Mouse (Mus musculus) spleen, adult 2 months (tissue): ENCODE data around the gene Bcas2. TPM values are rescaled to one million over a fixed set of nuclear protein-coding genes. Genes with fewer than 3 reads are reported as not detected.

ENCODE experiments used
- DNase-seq, 2 experiments: peaks; one replicate each; pipeline versions ENCODE4 v3.0.0 to v3.0.0-alpha.2; 2012 to 2021; ENCODE audit warnings: low spot score in 2 of 2, low read depth in 1 of 2
- H3K27ac ChIP-seq: fragments of 200-500 bp; 2 replicates; pipeline ENCODE4 v1.5.1; 2012; ENCODE audit warnings: low read length, inconsistent platforms; ENCODE audit not compliant: insufficient read depth
- H3K27me3 ChIP-seq: fragments of 200-500 bp; 2 replicates; pipeline ENCODE4 v1.6.1; 2012; ENCODE audit warnings: mild to moderate bottlenecking, moderate library complexity, low read length, inconsistent platforms; ENCODE audit not compliant: control insufficient read depth, insufficient read depth
- H3K36me3 ChIP-seq: fragments of 200-500 bp; 2 replicates; pipeline ENCODE4 v1.6.1; 2012; ENCODE audit warnings: mild to moderate bottlenecking, low read length, inconsistent platforms; ENCODE audit not compliant: control insufficient read depth, insufficient read depth
- H3K4me1 ChIP-seq: fragments of 200-500 bp; 2 replicates; pipeline ENCODE4 v1.6.1; 2011; ENCODE audit warnings: inconsistent platforms; ENCODE audit not compliant: control insufficient read depth, insufficient read depth, insufficient read length
- H3K4me3 ChIP-seq: fragments of 200-500 bp; 2 replicates; pipeline ENCODE4 v1.5.1; 2011; ENCODE audit warnings: mild to moderate bottlenecking, inconsistent platforms; ENCODE audit not compliant: insufficient read depth, insufficient read length; ENCODE audit errors: extremely low read depth
- CTCF ChIP-seq: fragments of 200-500 bp; IDR thresholded peaks from 2 replicates; pipeline ENCODE4 v1.5.1; 2011; ENCODE audit warnings: mild to moderate bottlenecking, inconsistent platforms; ENCODE audit not compliant: insufficient read depth, insufficient read length, insufficient replicate concordance; ENCODE audit errors: extremely low read depth
- POLR2A ChIP-seq: fragments of 200-500 bp; IDR thresholded peaks from 2 replicates; pipeline ENCODE4 v1.6.1; 2011; ENCODE audit warnings: low read depth, low read length, inconsistent platforms
- WGBS: fragments of 180-500 bp; shearing (Covaris S2); methylation state at CpG from one replicate; pipeline ENCODE4 v1.1.7; 2018; 5-methylcytosine and 5-hydroxymethylcytosine counted together
- polyA plus RNA-seq: library from polyadenylated mRNA; depleted of rRNA; stranded (reverse); fragments of >200 nt; gene quantifications from 2 replicates; pipeline ENCODE4 v1.2.3, GENCODE M21; 2012; rRNA removed

Bcas2 gene
- polyA plus RNA-seq = 15.3 and 21.4 TPM in 2 replicates

DNA sequence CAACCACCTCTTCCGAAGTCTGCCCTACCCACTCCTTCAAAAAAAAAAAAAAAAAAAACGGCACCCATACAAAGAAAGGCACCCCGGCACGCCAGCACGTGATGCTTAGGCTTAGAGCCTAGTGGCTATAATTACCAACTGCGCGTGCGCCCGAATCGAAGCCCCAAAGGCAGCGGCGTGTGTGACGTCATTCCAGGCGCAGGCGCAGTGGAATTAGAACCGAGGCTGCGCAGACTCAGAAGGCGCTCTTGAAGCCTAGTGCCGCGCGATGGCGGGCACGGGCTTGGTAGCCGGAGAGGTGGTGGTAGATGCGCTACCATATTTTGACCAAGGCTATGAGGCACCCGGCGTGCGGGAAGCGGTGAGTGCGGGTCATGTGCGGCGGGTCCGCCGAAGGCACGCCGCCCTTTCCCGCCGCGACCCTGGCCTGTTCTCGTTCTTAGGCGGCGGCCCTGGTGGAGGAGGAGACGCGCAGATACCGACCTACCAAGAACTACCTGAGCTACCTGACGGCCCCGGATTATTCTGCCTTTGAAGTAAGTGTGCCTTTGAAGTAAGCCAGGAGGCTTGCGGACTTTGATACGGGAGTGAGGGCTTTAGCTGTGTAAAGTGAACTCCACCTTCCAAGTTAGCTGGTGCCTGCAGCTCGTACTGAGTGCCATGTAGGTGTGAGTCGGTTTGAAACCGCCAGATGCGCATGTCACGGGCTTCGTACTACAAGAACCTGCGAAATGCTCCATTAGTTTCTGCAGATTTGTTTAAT is at the start of gene Bcas2:
Gene Bcas2, plus strand, starts transcription at position 151 of the 763 bp plus-strand sequence.
- DNase-seq = peak; percentile 95 to 99
- TF ChIP-seq POLR2A (peak; percentile 86), CTCF (no peak)
- under 1% methylated on average over 56 of the region's 56 CpGs for WGBS
- Histone ChIP-seq H3K27ac (peak within 1 kb of the TSS; percentile 82), H3K4me3 (peak within 1 kb of the TSS; percentile 93), H3K27me3 (no peaks in the 10 kb centered on the region), H3K36me3 (peaks cover 16% of the 10 kb centered on the region), H3K4me1 (peaks cover 3% of the 10 kb centered on the region; the same call in 1 of the 2 replicates)

DNA sequence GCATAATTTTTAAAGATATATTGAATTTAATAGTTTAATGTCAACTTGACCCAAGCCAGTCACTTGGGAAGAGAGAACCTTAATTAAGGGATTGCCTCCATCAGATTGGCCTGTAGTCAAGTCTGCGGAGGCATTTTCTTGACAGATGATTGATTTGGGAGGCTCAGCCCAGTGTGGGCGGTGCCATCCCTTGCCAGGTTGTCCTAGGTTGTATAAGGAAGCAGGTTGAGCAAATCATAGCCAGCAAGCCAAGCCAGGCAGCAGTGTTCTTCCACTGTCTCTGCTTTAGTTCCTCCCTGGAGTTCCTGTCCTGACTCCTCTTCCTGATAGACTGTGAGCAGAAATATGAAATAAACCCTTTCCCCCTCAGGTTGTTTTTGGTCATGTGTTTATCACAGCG is 47.8 kb upstream of the Bcas2 start:
- 81% methylated on average over 3 of the region's 3 CpGs for WGBS
- Histone ChIP-seq H3K27ac (no peak overlapping the region), H3K4me1 (no peaks in the 10 kb centered on the region), H3K4me3 (no peak overlapping the region), H3K36me3 (no peaks in the 10 kb centered on the region), H3K27me3 (no peaks in the 10 kb centered on the region)
- TF ChIP-seq POLR2A (no peak), CTCF (no peak)
- DNase-seq = no peak

DNA sequence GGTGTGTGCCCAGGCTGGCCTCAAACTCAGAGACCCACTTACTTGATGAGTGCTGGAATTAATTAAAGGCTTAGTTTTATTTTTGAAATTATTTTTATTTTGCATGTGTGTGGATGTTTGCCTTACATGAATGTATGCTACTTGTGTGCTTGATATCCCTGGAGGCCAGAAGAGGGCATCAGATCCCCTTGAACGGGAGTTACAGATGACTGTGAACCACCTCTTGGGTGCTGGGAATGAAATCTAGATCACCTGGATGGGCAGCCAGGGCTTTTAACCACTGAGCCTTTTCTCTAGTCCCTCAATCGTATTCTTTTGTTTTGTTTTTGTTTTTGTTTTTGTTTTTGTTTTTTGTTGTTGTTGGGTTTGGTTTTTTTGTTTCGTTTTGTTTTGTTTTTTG is 45.3 kb upstream of the Bcas2 start:
- TF ChIP-seq CTCF (no peak), POLR2A (no peak)
- Histone ChIP-seq H3K4me1 (peaks cover 6% of the 10 kb centered on the region; the same call in 1 of the 2 replicates), H3K4me3 (no peak overlapping the region), H3K36me3 (no peaks in the 10 kb centered on the region), H3K27me3 (no peaks in the 10 kb centered on the region), H3K27ac (no peak overlapping the region)
- WGBS = 94% methylated on average over 3 of the region's 3 CpGs
- no peak for DNase-seq

DNA sequence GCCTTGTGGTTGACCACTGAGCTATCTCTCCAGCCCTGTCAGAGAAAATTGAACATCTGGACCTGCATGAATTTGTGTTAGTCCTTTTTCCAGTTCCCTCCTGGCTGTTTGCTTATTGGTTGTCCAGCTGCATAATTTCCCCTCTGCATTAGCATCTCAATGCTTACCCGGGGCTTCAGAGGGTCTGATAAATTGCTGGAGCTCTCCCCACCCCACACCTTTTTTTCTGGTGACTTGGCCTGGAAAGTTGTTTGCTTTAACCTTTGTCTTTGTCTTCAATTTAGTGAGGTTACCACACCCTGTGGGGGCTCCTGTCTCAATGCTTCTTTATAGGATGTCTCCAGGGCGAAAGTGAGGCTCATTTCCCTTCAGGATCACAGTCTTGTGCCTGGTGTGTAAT is 44.3 kb upstream of the Bcas2 start:
- H3K36me3 ChIP-seq = no peaks in the 10 kb centered on the region
- H3K4me1 ChIP-seq = peaks cover 6% of the 10 kb centered on the region; the same call in 1 of the 2 replicates
- WGBS = 84% methylated on average over 2 of the region's 2 CpGs
- DNase-seq = no peak
- TF ChIP-seq POLR2A (no peak), CTCF (no peak)
- H3K27me3 ChIP-seq = no peaks in the 10 kb centered on the region
- no peak overlapping the region for H3K27ac ChIP-seq
- no peak overlapping the region for H3K4me3 ChIP-seq

DNA sequence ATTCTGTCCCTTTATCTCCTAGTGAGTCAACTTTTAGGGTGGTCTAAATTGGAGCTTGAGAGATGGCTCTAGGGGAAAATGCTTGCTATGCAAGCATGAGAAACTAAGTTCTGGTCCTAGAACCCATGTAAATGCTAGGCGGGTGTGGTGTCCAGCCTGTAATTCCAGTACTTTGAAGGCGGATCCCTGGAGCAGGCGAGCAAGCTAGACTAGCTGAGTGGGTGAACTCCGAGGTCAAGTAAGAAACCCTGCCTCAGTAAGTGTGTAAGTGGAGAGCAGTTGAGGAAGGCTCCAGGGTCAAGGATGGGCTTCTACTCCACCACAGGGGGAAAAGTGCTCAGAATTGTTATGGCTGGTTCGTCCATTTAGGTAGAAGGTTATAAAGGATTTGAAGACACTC is 43.7 kb upstream of the Bcas2 start:
- no peak for DNase-seq
- 94% methylated on average over 5 of the region's 5 CpGs for WGBS
- H3K27ac ChIP-seq = no peak overlapping the region
- no peaks in the 10 kb centered on the region for H3K27me3 ChIP-seq
- no peaks in the 10 kb centered on the region for H3K36me3 ChIP-seq
- TF ChIP-seq POLR2A (no peak), CTCF (no peak)
- peaks cover 6% of the 10 kb centered on the region; the same call in 1 of the 2 replicates for H3K4me1 ChIP-seq
- H3K4me3 ChIP-seq = no peak overlapping the region

DNA sequence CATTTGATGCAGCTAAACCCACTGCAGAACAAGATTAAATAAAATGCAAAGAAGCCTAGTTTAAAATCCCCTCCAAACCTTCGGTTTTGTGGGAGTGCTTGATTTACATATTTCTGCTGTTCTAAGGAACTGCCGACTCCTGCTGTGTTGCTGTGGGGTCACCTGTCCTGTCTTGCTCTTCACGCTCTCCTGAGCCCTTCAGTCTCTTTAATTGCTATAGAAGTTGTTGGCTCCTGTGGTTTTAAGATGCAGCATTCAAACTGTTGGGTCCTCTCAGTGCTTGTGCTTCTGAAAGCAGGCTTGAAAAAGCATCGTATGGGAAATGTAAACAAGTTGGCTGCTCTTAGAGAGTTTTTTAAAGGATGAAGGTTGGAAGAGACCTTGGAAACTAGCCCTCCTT is 43.2 kb upstream of the Bcas2 start:
- H3K4me1 ChIP-seq = peaks cover 6% of the 10 kb centered on the region; the same call in 1 of the 2 replicates
- H3K27me3 ChIP-seq = no peaks in the 10 kb centered on the region
- WGBS = 61% methylated on average over 4 of the region's 4 CpGs
- H3K36me3 ChIP-seq = no peaks in the 10 kb centered on the region
- H3K27ac ChIP-seq = no peak overlapping the region
- no peak for TF ChIP-seq CTCF
- TF ChIP-seq POLR2A = no peak
- DNase-seq = no peak
- no peak overlapping the region for H3K4me3 ChIP-seq

DNA sequence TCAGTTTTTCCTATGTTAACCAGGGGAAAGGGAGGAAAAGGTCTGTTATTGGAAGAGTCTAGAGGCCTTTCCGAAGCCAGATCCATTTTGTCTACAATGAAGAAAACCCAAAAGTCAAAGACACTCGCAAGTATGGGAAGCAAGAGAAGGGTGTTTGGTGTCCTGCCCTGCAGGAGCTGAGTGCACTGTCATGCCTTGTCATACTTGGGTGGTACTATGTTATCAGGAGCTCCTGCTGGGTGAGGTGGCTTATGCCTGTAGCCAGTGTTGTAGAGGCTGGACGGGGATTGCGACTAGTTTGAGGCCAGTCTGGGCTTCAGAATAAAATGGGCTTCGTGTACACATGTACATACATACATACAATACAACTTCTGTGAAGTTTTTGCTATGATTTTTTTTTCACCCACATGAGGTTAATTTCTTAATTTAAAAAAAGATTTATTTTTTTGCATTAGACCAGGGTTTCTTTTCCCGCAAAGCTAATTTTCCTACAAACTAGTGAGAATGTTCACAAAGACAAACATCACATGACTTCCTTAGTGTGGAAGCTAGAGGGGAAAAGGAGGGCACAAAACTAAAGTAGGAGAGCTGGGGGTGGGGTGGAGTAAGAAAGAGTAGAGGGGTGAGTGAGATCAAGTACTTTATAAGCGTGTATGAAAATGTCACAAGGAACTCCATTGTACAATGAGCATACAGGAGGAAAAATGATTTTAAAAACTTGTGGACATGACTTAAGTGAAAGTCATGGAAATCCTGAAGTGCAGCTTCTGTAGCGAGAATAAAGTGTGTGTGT is 41.9 kb upstream of the Bcas2 start:
- TF ChIP-seq CTCF (no peak), POLR2A (no peak)
- no peak overlapping the region for H3K4me3 ChIP-seq
- no peaks in the 10 kb centered on the region for H3K27me3 ChIP-seq
- 59% methylated on average over 8 of the region's 8 CpGs for WGBS
- peaks cover 6% of the 10 kb centered on the region; the same call in 1 of the 2 replicates for H3K4me1 ChIP-seq
- no peak for DNase-seq
- H3K27ac ChIP-seq = no peak overlapping the region
- H3K36me3 ChIP-seq = no peaks in the 10 kb centered on the region
